Mouse (Mus musculus): ENCODE data around the gene 1110059G10Rik. TPM values are rescaled to one million over a fixed set of nuclear protein-coding genes. Genes with fewer than 3 reads are reported as not detected.

The 1110059G10Rik gene
- total RNA-seq (2021), result 10 to 100 TPM; 21.8 to 25.0 TPM
- long read RNA-seq, partial matches to known transcripts, result 0 of 5 reads
- long read RNA-seq, other reads (novel, unspliced or antisense), result 1 of 5 reads

DNA sequence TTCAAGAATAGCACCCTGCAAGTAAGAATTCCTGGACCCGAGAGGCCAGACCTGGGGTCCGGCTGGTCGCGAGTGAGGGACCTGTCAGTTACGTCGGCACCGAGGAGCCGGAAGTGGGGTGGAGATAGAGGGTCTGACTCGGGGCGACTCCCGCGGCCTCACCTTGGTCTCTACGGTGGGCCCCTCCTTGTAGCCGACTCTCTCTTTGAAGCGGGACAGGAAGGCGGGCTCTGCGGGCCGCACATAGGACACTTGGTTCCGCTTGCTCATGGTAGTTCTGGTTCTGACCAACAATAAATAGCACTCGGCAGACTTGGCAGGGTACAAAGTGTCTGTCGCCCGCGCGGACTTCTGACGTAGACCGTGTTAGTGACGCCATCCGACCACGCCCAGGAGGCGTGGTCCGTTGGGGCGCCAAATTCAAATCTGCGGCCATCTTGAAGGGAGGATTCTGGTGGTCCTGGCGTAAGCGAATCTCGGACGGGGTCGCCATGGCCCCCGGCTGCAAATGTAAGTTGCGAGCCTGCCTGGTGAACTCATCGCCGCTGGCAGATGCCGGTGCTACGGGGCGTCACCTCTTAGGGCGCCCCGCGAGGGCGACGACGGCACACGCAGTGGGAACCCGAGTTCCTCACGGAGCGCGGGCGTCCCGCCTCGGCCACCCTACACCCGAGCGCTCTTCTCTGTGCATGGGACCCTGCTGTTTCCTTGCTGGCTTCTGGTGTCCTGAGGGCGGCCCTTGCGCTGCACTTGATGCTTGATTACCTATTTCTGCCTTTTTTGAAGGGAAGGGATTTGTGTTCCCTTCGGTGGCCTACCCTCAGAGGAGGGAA is at the start of gene 1110059G10Rik, which contains the start of gene Kif15:
TSS of gene 1110059G10Rik (minus strand) at position 358 of the 833 bp plus-strand sequence.
TSS of gene Kif15 (plus strand) at position 404 of the 833 bp plus-strand sequence.
- DNase-seq (ENCODE audit: low spot score in 2 of 2), result peak; percentile 88 to 96

DNA sequence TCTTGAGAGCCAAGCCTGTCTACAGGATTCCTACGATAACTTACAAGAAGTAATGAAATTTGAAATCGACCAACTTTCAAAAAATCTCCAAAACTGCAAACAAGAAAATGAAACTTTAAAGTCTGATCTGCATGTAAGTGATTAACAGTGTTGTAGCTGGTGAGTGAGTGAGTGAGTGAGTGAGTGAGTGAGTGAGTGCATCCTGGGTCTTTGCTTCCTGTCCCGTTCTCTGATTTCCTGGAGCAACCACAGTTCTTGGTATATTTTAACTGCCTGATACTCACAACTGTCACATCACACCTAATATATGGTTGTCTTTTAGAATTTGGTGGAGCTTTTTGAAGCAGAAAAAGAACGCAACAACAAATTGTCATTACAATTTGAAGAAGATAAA is 48.4 kb upstream of the 1110059G10Rik start:
- DNase-seq (ENCODE audit: low spot score in 2 of 2), result no peak

DNA sequence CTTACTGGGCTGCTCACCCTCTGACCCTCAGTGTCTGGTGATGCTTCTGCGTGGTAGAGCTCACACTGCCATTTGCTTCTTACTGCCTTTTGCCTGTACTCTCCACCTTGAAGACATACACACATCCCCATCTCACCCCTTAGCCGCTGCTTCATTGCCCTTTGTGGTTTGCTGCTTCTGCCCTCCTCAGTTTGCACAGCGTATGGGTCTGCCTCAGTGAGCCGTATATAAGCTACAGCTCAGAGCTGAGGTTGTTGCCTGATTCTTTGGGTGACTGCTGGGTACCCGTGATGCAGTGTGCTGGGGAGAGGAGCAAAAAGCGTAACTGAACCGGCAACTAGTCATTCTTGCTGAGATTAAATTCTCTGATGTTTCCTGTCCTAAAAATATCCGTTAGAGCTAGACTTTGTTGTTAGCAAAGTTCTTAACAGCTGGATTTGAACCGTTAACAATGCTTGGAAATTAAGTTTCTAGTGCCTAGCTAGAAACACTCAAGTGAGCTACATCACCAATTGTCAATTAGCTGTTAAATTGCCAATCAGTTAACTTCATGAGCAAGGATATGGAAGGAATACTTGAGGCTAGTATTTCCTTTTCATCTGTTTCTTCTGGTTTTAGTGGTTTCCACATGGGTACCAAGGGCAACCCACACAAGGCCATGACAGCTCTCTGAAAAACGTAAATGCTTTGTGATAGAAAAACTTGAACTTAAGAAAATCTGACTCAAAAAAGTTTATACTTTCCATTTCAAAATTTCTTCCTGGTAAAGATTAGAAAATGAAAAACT is 47.8 kb upstream of the 1110059G10Rik start:
- no peak for DNase-seq (ENCODE audit: low spot score in 2 of 2)

DNA sequence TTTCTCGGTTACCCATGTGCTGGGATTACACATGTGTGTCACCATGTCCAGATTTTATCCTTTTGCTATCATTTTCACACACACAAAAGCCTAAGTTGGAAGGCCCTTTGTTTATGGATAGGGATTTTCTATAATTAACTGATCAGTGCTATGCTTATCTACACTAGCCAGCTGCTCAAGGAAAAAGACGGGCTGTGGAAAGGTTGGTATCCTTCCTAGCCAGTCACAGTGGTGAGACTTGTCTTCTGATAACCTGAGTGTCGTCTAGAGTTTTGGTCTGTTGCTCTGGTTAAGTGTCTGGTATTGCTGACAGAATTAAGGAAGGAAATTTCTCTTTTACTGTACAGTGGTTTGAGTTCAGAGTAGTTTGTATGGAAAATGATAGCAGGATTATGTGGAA is 21.9 kb downstream of the 1110059G10Rik start:
- no peak for DNase-seq (ENCODE audit: low spot score in 2 of 2)

DNA sequence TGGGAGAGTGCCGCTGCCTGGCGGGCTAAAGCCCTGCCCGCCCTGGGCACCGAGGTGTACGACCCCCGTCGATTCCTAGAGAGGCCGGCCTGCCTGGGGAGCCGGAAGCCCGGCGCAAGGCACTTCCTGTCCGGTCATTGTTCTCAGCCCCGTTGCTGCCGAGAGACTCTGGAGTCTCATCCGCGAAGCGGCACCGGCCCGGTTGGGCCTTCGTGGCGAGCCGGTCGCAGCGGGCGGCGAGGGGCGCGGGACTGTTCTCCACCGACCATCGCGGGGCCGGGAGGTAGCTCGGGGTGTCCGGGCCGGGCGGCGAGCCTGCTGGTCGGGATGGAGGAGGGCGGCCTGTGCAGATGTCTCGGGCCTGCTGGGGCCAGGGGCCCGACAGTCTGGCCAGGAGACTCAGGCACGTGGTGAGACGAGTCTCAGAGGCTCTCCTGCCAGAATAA is 27.8 kb downstream of the 1110059G10Rik start, which contains the start of gene Zfp105:
TSS of gene Zfp105 (plus strand) at position 137 of the 446 bp plus-strand sequence.
- DNase-seq (ENCODE audit: low spot score in 2 of 2), result peak; percentile 51 to 67

DNA sequence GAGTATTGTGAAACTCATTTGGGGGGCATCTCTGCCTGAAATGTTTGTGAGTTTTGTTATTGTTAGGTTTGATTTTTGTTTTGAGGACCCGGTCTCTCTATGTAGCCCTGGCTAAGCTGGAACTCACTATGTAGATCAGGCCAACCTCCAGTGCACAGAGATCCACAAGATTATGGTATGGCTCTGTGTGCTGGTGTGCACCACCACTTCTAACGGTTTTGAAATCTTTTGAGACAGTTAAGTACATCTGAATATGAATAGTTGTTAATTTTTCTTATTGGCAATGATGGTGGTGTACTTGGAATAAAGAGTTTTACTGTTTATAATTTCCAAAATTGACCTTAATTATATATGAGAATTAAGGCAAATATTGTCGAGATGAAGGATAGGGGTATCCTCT is 28.4 kb downstream of the 1110059G10Rik start:
- no peak for DNase-seq (ENCODE audit: low spot score in 2 of 2)

DNA sequence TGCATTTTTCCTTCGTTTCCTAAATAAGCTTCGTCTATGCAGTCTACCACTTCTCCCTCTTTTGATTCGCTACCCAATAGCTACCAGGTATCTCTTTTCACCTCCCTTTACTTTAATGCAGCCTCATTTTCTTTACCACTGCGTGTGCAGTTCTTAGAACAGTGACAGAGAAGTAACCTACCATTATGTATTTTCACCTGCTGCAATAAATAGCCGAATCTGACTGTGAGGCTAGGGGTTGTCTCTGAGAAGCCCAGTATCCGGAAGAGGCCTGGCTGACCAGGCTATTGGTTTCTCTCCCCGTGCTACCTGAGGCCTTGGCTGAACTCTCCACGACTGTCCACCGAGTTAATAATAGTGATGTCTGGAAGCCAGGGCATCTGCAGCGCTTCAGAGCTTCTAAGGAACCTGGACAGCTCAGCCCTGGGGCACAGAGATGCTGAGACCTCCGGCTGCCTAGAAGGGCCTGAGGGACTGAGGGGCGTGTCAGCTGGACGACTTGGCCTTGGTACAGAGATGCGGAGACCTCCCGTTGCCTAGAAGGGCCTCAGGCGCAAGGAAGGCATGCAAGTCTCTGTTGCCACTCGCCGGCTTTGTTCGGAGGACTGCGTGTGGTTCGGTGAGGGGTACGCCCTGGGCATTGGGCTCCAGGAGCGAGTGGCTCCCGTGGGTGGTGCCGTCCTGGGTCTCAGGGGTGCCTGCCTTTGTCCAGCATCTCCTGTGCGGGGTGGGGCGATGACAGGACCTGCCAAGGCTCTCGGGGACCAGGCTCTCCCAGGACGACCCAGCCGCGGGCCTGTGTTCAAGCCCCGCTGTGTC is 47.9 kb downstream of the 1110059G10Rik start:
- DNase-seq (ENCODE audit: low spot score in 2 of 2), result peak; percentile 8 to 13

DNA sequence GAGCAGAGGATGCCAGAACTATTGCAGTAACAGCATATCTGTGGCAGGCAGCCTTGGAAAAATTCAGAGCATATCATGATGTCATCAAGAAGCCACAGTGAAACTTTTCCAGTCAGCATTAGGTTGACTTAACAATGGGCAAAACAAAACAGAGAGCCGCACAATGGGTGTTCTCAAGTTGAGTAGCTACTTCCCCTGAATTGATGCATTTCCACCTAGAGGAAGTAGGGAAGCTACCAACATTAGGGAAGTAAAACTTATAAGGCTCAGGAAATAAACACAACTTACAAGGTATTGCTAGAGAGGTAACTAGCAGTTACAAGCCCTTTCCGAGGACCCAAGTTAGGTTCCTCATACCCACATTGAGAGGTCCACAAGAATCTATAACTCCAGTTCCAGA is 49.8 kb downstream of the 1110059G10Rik start:
- no peak for DNase-seq (ENCODE audit: low spot score in 2 of 2)

Other genes with a start within 250 kb of the 1110059G10Rik start
- not detected for gene Topaz1, start 203.7 kb downstream of the 1110059G10Rik start, total RNA-seq (2021)
- gene Tcaim, start 145.5 kb downstream of the 1110059G10Rik start, total RNA-seq (2021), result 10 to 100 TPM; 20.2 to 22.0 TPM
- gene Gm35549, start 107.0 kb downstream of the 1110059G10Rik start, total RNA-seq (2021), result not detected
- gene Zfp445, start 85.0 kb downstream of the 1110059G10Rik start, total RNA-seq (2021), result 100 to 1,000 TPM; 152 to 156 TPM
- 1 to 10 TPM; 4.1 to 4.7 TPM for gene Zkscan7, start 65.3 kb downstream of the 1110059G10Rik start, total RNA-seq (2021)
- 1 to 10 TPM; 6.7 to 7.0 TPM for gene Zfp105, start 27.9 kb downstream of the 1110059G10Rik start, total RNA-seq (2021)
- gene Kif15, start within 50 bp of the 1110059G10Rik start, total RNA-seq (2021), result under 1 TPM; 0.15 to 0.52 TPM
- 10 to 100 TPM; 20.8 to 24.5 TPM for gene Tmem42, start 70.3 kb upstream of the 1110059G10Rik start, total RNA-seq (2021)
- gene Tgm4, start 83.7 kb upstream of the 1110059G10Rik start, total RNA-seq (2021), result 1 to 10 TPM; 1.5 to 2.4 TPM
- 10 to 100 TPM; 57.5 to 62.1 TPM for gene Zdhhc3, start 162.2 kb upstream of the 1110059G10Rik start, total RNA-seq (2021)
- 10 to 100 TPM; 41.1 to 41.9 TPM for gene Exosc7, start 162.2 kb upstream of the 1110059G10Rik start, total RNA-seq (2021)
- 1 to 10 TPM; 1.7 to 2.4 TPM for gene Clec3b, start 199.9 kb upstream of the 1110059G10Rik start, total RNA-seq (2021)

All from layer of hippocampus, adult 18-20 months (tissue).